Mouse (Mus musculus) heart, embryonic 11.5 days (tissue): ENCODE results near the gene Wbp1l. TPM values are rescaled to one million over a fixed set of nuclear protein-coding genes. Genes with fewer than 3 reads are reported as not detected.
A peak's percentile ranks its signal among the peaks of the same experiment; 100 is the strongest.

Experiments
- ATAC-seq: fragments of 200-750 bp; cut with Nextera tagmentation; replicated peaks from 2 replicates; pipeline ENCODE4 v1.8.0; 2017; ENCODE audit warnings: moderate library complexity; ENCODE audit not compliant: insufficient number of reproducible peaks, low FRiP score, low TSS enrichment
- H3K27ac ChIP-seq: fragments of 300-500 bp; sonication (generic); 2 replicates; pipeline ENCODE4 v1.5.1; 2014; ENCODE audit warnings: mild to moderate bottlenecking, low read depth, low read length
- H3K27me3 ChIP-seq: fragments of 300-500 bp; sonication (generic); 2 replicates; pipeline ENCODE4 v1.6.1; 2014; ENCODE audit warnings: mild to moderate bottlenecking, low read length, mixed read lengths; ENCODE audit not compliant: control insufficient read depth, insufficient read depth
- H3K36me3 ChIP-seq: fragments of 300-500 bp; sonication (generic); 2 replicates; pipeline ENCODE4 v1.6.1; 2014; ENCODE audit warnings: mild to moderate bottlenecking, low read length, moderate library complexity, mixed read lengths; ENCODE audit not compliant: control insufficient read depth, insufficient read depth
- H3K4me1 ChIP-seq: fragments of 300-500 bp; sonication (generic); 2 replicates; pipeline ENCODE4 v1.6.1; 2014; ENCODE audit warnings: low read length; ENCODE audit not compliant: control insufficient read depth, insufficient read depth
- H3K4me2 ChIP-seq: fragments of 300-500 bp; sonication (generic); 2 replicates; pipeline ENCODE4 v1.6.1; 2014; ENCODE audit warnings: mild to moderate bottlenecking, moderate library complexity
- H3K4me3 ChIP-seq: fragments of 300-500 bp; sonication (generic); 2 replicates; pipeline ENCODE4 v1.5.1; 2014; ENCODE audit warnings: low read depth, low read length
- H3K9ac ChIP-seq: fragments of 300-500 bp; sonication (generic); 2 replicates; pipeline ENCODE4 v1.6.1; 2014; ENCODE audit warnings: mild to moderate bottlenecking, low read depth, low read length, moderate library complexity
- H3K9me3 ChIP-seq: fragments of 300-500 bp; sonication (generic); replicated peaks from 2 replicates; pipeline ENCODE4 v1.6.1; 2016; ENCODE audit warnings: low read length; ENCODE audit not compliant: control insufficient read depth
- WGBS: fragments of 180-500 bp; shearing (Covaris S2); extraction: QIAGEN DNeasy Blood & Tissue Kit; methylation state at CpG from one replicate; pipeline ENCODE4 v1.1.7; 2014; ENCODE audit not compliant: insufficient replicate concordance; 5-methylcytosine and 5-hydroxymethylcytosine counted together
- polyA plus RNA-seq: library from polyadenylated mRNA; unstranded; fragments of >200 nt; fragmentation: Nextera tagmentation; extraction: Ambion mirVana; gene quantifications from 2 replicates; pipeline ENCODE4 v1.2.1, GENCODE M21; 2014

Wbp1l gene
- polyA plus RNA-seq, 1 experiment from 2014 or later: 41.5 TPM

- peak overlapping the region; percentile 29 for H3K4me2 ChIP-seq
- peak overlapping the region; percentile 64 for H3K27ac ChIP-seq
- no peaks in the 10 kb centered on the region for H3K27me3 ChIP-seq
- no peak overlapping the region for H3K4me3 ChIP-seq
- peaks cover 88% of the 10 kb centered on the region for H3K4me1 ChIP-seq
- no peak for ATAC-seq
- H3K9me3 ChIP-seq: no peaks in the 10 kb centered on the region
- no peak overlapping the region for H3K9ac ChIP-seq
- WGBS: 50% methylated on average over 14 of the region's 14 CpGs
- no peaks in the 10 kb centered on the region; the same call in 1 of the 2 replicates for H3K36me3 ChIP-seq
Measured at GRCm38 (mm10) chr19:46620016-46620808, 21.3 kb downstream of the Wbp1l start.

- WGBS: 66% methylated on average over 19 of the region's 19 CpGs
- Histone ChIP-seq H3K27ac (peak overlapping the region; percentile 98), H3K9me3 (no peaks in the 10 kb centered on the region), H3K4me1 (peaks cover 82% of the 10 kb centered on the region), H3K27me3 (no peaks in the 10 kb centered on the region), H3K4me2 (no peak overlapping the region; the same call in 1 of the 2 replicates), H3K4me3 (no peak overlapping the region), H3K9ac (peak overlapping the region; percentile 76; the same call in 1 of the 2 replicates), H3K36me3 (no peaks in the 10 kb centered on the region; the same call in 1 of the 2 replicates)
- ATAC-seq: no peak
Measured at GRCm38 (mm10) chr19:46621236-46622183, 22.6 kb downstream of the Wbp1l start.

GRCm38 (mm10) chr19:46622659-46623193 lies 23.8 kb downstream of the Wbp1l start:
- H3K9ac ChIP-seq: peak overlapping the region; percentile 76
- H3K27me3 ChIP-seq: no peaks in the 10 kb centered on the region
- peak overlapping the region; percentile 88 for H3K4me2 ChIP-seq
- WGBS: 25% methylated on average over 12 of the region's 12 CpGs
- peak overlapping the region; percentile 54 for H3K4me3 ChIP-seq
- peaks cover 75% of the 10 kb centered on the region for H3K4me1 ChIP-seq
- no peak for ATAC-seq
- no peaks in the 10 kb centered on the region for H3K36me3 ChIP-seq
- no peaks in the 10 kb centered on the region for H3K9me3 ChIP-seq
- peak overlapping the region; percentile 98 for H3K27ac ChIP-seq

- WGBS: 4% methylated on average over 16 of the region's 16 CpGs
- Histone ChIP-seq H3K4me1 (peaks cover 75% of the 10 kb centered on the region), H3K4me2 (peak overlapping the region; percentile 88), H3K36me3 (no peaks in the 10 kb centered on the region), H3K9ac (peak overlapping the region; percentile 76), H3K27ac (peak overlapping the region; percentile 98), H3K4me3 (peak overlapping the region; percentile 54), H3K27me3 (no peaks in the 10 kb centered on the region), H3K9me3 (no peaks in the 10 kb centered on the region)
- ATAC-seq: peak; percentile 49; the same call in 1 of the 2 replicates
Measured at GRCm38 (mm10) chr19:46623194-46623667, 24.3 kb downstream of the Wbp1l start.

- peak overlapping the region; percentile 88 for H3K4me2 ChIP-seq
- H3K9ac ChIP-seq: peak overlapping the region; percentile 76
- H3K27me3 ChIP-seq: no peaks in the 10 kb centered on the region
- peak overlapping the region; percentile 54 for H3K4me3 ChIP-seq
- no peaks in the 10 kb centered on the region for H3K36me3 ChIP-seq
- WGBS: 17% methylated on average over 19 of the region's 19 CpGs
- peak; percentile 64 for ATAC-seq
- peak overlapping the region; percentile 98 for H3K27ac ChIP-seq
- no peaks in the 10 kb centered on the region for H3K9me3 ChIP-seq
- peaks cover 74% of the 10 kb centered on the region for H3K4me1 ChIP-seq
Measured at GRCm38 (mm10) chr19:46623790-46624772, 25.2 kb downstream of the Wbp1l start.

- H3K4me3 ChIP-seq: peak overlapping the region; percentile 54; the same call in 1 of the 2 replicates
- no peaks in the 10 kb centered on the region for H3K9me3 ChIP-seq
- H3K4me2 ChIP-seq: peak overlapping the region; percentile 88
- H3K4me1 ChIP-seq: peaks cover 71% of the 10 kb centered on the region
- H3K27me3 ChIP-seq: no peaks in the 10 kb centered on the region
- no peaks in the 10 kb centered on the region for H3K36me3 ChIP-seq
- 90% methylated on average over 12 of the region's 12 CpGs for WGBS
- peak overlapping the region; percentile 98 for H3K27ac ChIP-seq
- no peak for ATAC-seq
- no peak overlapping the region for H3K9ac ChIP-seq
Measured at GRCm38 (mm10) chr19:46625015-46625414, 26.1 kb downstream of the Wbp1l start.

- Histone ChIP-seq H3K9me3 (no peaks in the 10 kb centered on the region), H3K9ac (no peak overlapping the region), H3K36me3 (no peaks in the 10 kb centered on the region), H3K27ac (no peak overlapping the region), H3K27me3 (no peaks in the 10 kb centered on the region), H3K4me3 (no peak overlapping the region), H3K4me2 (no peak overlapping the region), H3K4me1 (peaks cover 71% of the 10 kb centered on the region)
- 64% methylated on average over 10 of the region's 10 CpGs for WGBS
- ATAC-seq: no peak
Measured at GRCm38 (mm10) chr19:46625519-46625918, 26.6 kb downstream of the Wbp1l start.
